Mouse (Mus musculus) E14TG2a.4 (cell line): Measurements from ENCODE around the gene Tmem107.

Experiments
- CTCF ChIP-seq: conservative IDR thresholded peaks from 2 replicates; pipeline ENCODE4 v1.5.1; 2014; ENCODE audit warnings: low read length
- NANOG ChIP-seq: IDR thresholded peaks from 2 replicates; pipeline ENCODE4 v1.6.1; 2014; ENCODE audit warnings: borderline replicate concordance, low read length, mixed read lengths
- POU5F1 ChIP-seq: IDR thresholded peaks from 2 replicates; pipeline ENCODE4 v1.6.1; 2014; ENCODE audit warnings: low read length, borderline replicate concordance

DNA sequence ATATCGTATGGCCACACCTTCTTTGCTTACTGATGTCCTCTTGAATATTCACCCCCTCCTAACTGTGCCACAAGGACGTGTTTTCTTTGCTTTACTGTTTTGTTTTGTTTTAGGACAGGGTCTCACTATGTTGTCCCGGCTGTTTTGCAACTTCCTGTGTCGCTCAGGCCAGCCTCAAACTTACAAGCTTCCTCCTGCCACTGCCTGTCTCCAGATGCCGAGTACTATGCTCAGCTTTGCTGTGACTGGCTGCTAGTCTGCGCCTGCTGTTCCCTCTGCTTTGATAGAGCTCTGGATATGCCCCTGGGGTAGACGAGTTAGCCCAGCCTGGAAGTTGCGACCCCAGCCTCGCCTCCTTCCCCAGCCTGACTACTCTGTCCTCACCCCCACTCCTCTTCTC is 37.1 kb upstream of the Tmem107 start:
- TF ChIP-seq CTCF (no peak), NANOG (no peak), POU5F1 (no peak)
